9 mouse cellular contexts compared by ENCODE assay signal in the genomic region with DNA sequence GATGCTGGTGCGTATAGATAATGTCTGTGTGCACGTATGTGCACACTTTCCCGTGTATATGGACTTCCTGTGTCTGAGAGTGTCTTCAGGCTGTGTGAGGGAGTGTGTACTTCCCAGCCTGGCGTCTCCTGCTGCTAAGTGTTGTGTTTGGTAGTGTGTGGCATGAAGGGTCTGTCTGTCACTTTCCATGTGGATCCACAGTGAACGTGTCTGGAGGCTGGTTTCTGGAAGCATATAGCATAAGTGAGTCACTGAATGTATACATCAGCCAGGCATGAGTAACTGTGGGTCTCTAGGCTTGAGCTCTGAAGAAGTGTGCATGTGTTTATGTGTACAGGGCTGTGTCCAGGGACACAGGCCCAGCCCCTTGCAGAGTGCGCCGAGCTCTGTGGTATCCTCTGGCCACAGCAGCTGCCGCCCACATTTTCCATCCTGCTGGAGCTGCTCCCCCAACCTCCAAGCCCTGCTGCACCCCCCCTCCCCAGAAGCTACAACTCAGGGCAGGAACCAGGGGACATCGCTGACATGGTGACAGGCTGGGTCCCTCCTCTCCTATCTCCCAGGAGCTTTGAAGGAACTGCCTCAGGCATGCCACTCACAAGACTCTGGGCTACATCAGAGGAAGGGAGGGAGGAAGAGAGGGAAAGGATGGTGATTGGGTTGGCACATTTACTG. TPM values are rescaled to one million over a fixed set of nuclear protein-coding genes. Genes with fewer than 3 reads are reported as not detected.
DNase-seq lines count a peak whose midpoint lies in the region; ATAC-seq lines count a peak whose summit lies in the region.
"Had no signal": no experiment of that assay in that cellular context is flagged by ENCODE, and none has a peak within 500 bp of the region (broad histone marks: within the 10 kb centered on the region; RNA-seq: fewer than 3 reads in every experiment).

No protein-coding gene starts in this region.

- H3K4me3 ChIP-seq in hindbrain, embryonic 10.5 days, result 0 out of 2 replicates have a peak overlapping the region, but pooled peaks have one; percentile 13
- H3K4me3 ChIP-seq in hindbrain, embryonic 16.5 days (ENCODE audit: low read length), result no peak overlapping the region
- H3K4me3 ChIP-seq in intestine, embryonic 15.5 days (replicated peaks), result no peak overlapping the region

- ATAC-seq in hindbrain, embryonic 16.5 days, result no peak
- peak; percentile 4 for ATAC-seq in common myeloid progenitor, adult 5-6 weeks (replicated peaks; ENCODE audit: low read depth, poor library complexity, severe bottlenecking)
- no peak for ATAC-seq in intestine, embryonic 15.5 days
- ATAC-seq: liver, postnatal 0 days had no signal

- no peaks in the 10 kb centered on the region for H3K27me3 ChIP-seq in hindbrain, embryonic 10.5 days (ENCODE audit: insufficient read depth, poor library complexity, severe bottlenecking)
- H3K27me3 ChIP-seq in hindbrain, embryonic 16.5 days (replicated peaks; ENCODE audit: control insufficient read depth, insufficient read depth, low read length), result no peaks in the 10 kb centered on the region
- no peaks in the 10 kb centered on the region for H3K27me3 ChIP-seq in intestine, embryonic 15.5 days (replicated peaks)

- H3K4me1 ChIP-seq in hindbrain, embryonic 10.5 days (replicated peaks), result peaks cover 97% of the 10 kb centered on the region
- H3K4me1 ChIP-seq in hindbrain, embryonic 16.5 days (ENCODE audit: control insufficient read depth, insufficient read depth, low read depth, low read length), result peaks cover 82% of the 10 kb centered on the region
- peaks cover 87% of the 10 kb centered on the region for H3K4me1 ChIP-seq in intestine, embryonic 15.5 days (replicated peaks)

- no peak overlapping the region for H3K9ac ChIP-seq in hindbrain, embryonic 16.5 days (ENCODE audit: low read depth, low read length)
- H3K9ac ChIP-seq in intestine, embryonic 15.5 days, result no peak overlapping the region
- H3K9ac ChIP-seq: liver, postnatal 0 days had no signal

- peaks cover 75% of the 10 kb centered on the region for H3K36me3 ChIP-seq in hindbrain, embryonic 10.5 days
- 0 out of 2 replicates have a peak, but pooled peaks cover 2% of the 10 kb centered on the region for H3K36me3 ChIP-seq in hindbrain, embryonic 16.5 days (ENCODE audit: control insufficient read depth, insufficient read depth, low read length)
- no peaks in the 10 kb centered on the region for H3K36me3 ChIP-seq in intestine, embryonic 15.5 days

- H3K9me3 ChIP-seq in hindbrain, embryonic 10.5 days, result no peaks in the 10 kb centered on the region
- no peaks in the 10 kb centered on the region for H3K9me3 ChIP-seq in hindbrain, embryonic 16.5 days (ENCODE audit: control insufficient read depth, low read length)
- H3K9me3 ChIP-seq in intestine, embryonic 15.5 days, result no peaks in the 10 kb centered on the region

- H3K4me2 ChIP-seq in hindbrain, embryonic 16.5 days (ENCODE audit: low read length), result no peak overlapping the region
- no peak overlapping the region; the same call in 1 of the 2 replicates for H3K4me2 ChIP-seq in intestine, embryonic 15.5 days (replicated peaks)

- 0 out of 2 replicates have a peak overlapping the region, but pooled peaks have one; percentile 45 for H3K27ac ChIP-seq in hindbrain, embryonic 10.5 days
- H3K27ac ChIP-seq in hindbrain, embryonic 16.5 days (ENCODE audit: low read depth, low read length), result no peak overlapping the region
- 0 out of 2 replicates have a peak overlapping the region, but pooled peaks have one; percentile 27 for H3K27ac ChIP-seq in intestine, embryonic 15.5 days

- 78% methylated on average over 9 of the region's 9 CpGs for WGBS in hindbrain, embryonic 10.5 days
- WGBS in hindbrain, embryonic 16.5 days, result 66% methylated on average over 9 of the region's 9 CpGs
- 55% methylated on average over 9 of the region's 9 CpGs for WGBS in intestine, embryonic 15.5 days

- DNase-seq in hindbrain, embryonic 10.5 days (ENCODE audit: low spot score), result no peak
- DNase-seq in NIH3T3 (ENCODE audit: low read depth), result peak; percentile 48
- DNase-seq in T-cell, adult 2 months (ENCODE audit: low spot score), result no peak
- DNase-seq in urinary bladder, adult 18-20 months (ENCODE audit: low spot score in 2 of 2), result no peak
- DNase-seq: liver, postnatal 0 days had no signal

RNA-seq across cellular contexts. Expression of a gene that starts 5.5 kb away (rescaled TPM):
- 3.7 and 4.0 TPM in 2 replicates for polyA plus RNA-seq in hindbrain, embryonic 10.5 days (2016; fragmentation: Nextera tagmentation; extraction: Ambion mirVana)
- 4.4 and 4.6 TPM in 2 replicates for polyA plus RNA-seq in hindbrain, embryonic 16.5 days (2015; fragmentation: Nextera tagmentation; extraction: Ambion mirVana)
- total RNA-seq in common myeloid progenitor, adult 5-6 weeks (2017), result 5.6 and 7.0 TPM in 2 replicates
- polyA plus RNA-seq in intestine, embryonic 15.5 days (2015; fragmentation: Nextera tagmentation; extraction: Ambion mirVana), result 2.0 and 2.3 TPM in 2 replicates

RNA-seq across cellular contexts. Expression of a gene that starts 13.3 kb away (rescaled TPM):
- not detected in 2 replicates for polyA plus RNA-seq in hindbrain, embryonic 10.5 days (2016; fragmentation: Nextera tagmentation; extraction: Ambion mirVana)
- not detected in 2 replicates for polyA plus RNA-seq in hindbrain, embryonic 16.5 days (2015; fragmentation: Nextera tagmentation; extraction: Ambion mirVana)
- total RNA-seq in common myeloid progenitor, adult 5-6 weeks (2017), result not detected in 2 replicates
- not detected in 2 replicates for polyA plus RNA-seq in intestine, embryonic 15.5 days (2015; fragmentation: Nextera tagmentation; extraction: Ambion mirVana)
- total RNA-seq: layer of hippocampus, adult 8-10 months had no signal
- polyA plus RNA-seq: liver, postnatal 0 days had no signal
